Mouse (Mus musculus) liver, embryonic 11.5 days (tissue): ENCODE measurements around the gene Gstp1. TPM values are rescaled to one million over a fixed set of nuclear protein-coding genes. Genes with fewer than 3 reads are reported as not detected.

Source experiments
- ATAC-seq: fragments of 200-750 bp; cut with Nextera tagmentation; replicated peaks from 2 replicates; pipeline ENCODE4 v1.8.0; 2017; ENCODE audit warnings: moderate number of reproducible peaks, mild to moderate bottlenecking, moderate TSS enrichment, moderate library complexity; ENCODE audit not compliant: low FRiP score
- DNase-seq: peaks from one replicate; pipeline ENCODE4 v3.0.0-alpha.2; 2017; ENCODE audit warnings: low spot score
- H3K27ac ChIP-seq: fragments of 300-500 bp; sonication (generic); 2 replicates; pipeline ENCODE4 v1.5.1; 2014; ENCODE audit warnings: mild to moderate bottlenecking, low read depth, low read length, control low read depth
- H3K27me3 ChIP-seq: fragments of 300-500 bp; sonication (generic); replicated peaks from 2 replicates; pipeline ENCODE4 v1.6.1; 2014; ENCODE audit warnings: low read length, mixed read lengths; ENCODE audit not compliant: control insufficient read depth, insufficient read depth
- H3K36me3 ChIP-seq: fragments of 300-500 bp; sonication (generic); 2 replicates; pipeline ENCODE4 v1.6.1; 2014; ENCODE audit warnings: mild to moderate bottlenecking, low read length, moderate library complexity, mixed read lengths; ENCODE audit not compliant: control insufficient read depth, insufficient read depth
- H3K4me1 ChIP-seq: fragments of 300-500 bp; sonication (generic); replicated peaks from 2 replicates; pipeline ENCODE4 v1.6.1; 2014; ENCODE audit warnings: low read length, mixed read lengths; ENCODE audit not compliant: control insufficient read depth, insufficient read depth
- H3K4me2 ChIP-seq: fragments of 300-500 bp; sonication (generic); 2 replicates; pipeline ENCODE4 v1.6.1; 2014; ENCODE audit warnings: mild to moderate bottlenecking, control low read depth, moderate library complexity
- H3K4me3 ChIP-seq: fragments of 300-500 bp; sonication (generic); 2 replicates; pipeline ENCODE4 v1.5.1; 2014; ENCODE audit warnings: low read depth, low read length, control low read depth
- H3K9ac ChIP-seq: fragments of 300-500 bp; sonication (generic); 2 replicates; pipeline ENCODE4 v1.6.1; 2014; ENCODE audit warnings: low read depth, low read length, control low read depth
- H3K9me3 ChIP-seq: fragments of 300-500 bp; sonication (generic); 2 replicates; pipeline ENCODE4 v1.6.1; 2016; ENCODE audit warnings: low read length, inconsistent platforms, mixed read lengths; ENCODE audit not compliant: control insufficient read depth
- WGBS: fragments of 180-500 bp; shearing (Covaris S2); extraction: QIAGEN DNeasy Blood & Tissue Kit; methylation state at CpG from one replicate; pipeline ENCODE4 v1.1.7; 2014; 5-methylcytosine and 5-hydroxymethylcytosine counted together
- polyA plus RNA-seq: library from polyadenylated mRNA; unstranded; fragments of >200 nt; fragmentation: Nextera tagmentation; extraction: Ambion mirVana; gene quantifications from 2 replicates; pipeline ENCODE4 v1.2.1, GENCODE M21; 2014

Gene Gstp1
- polyA plus RNA-seq, 1 experiment from 2014 or later, result 765 TPM

GRCm38 (mm10) chr19:4058581-4058980, 20.8 kb upstream of the Gstp1 start:
- 85% methylated on average over 5 of the region's 5 CpGs for WGBS
- no peak for ATAC-seq
- Histone ChIP-seq H3K4me2 (peak overlapping the region; percentile 65), H3K27ac (peak overlapping the region; percentile 79), H3K36me3 (no peaks in the 10 kb centered on the region), H3K4me1 (peaks cover 29% of the 10 kb centered on the region), H3K27me3 (no peaks in the 10 kb centered on the region), H3K9ac (peak overlapping the region; percentile 64), H3K9me3 (no peaks in the 10 kb centered on the region), H3K4me3 (peak overlapping the region; percentile 33)
- no peak for DNase-seq

GRCm38 (mm10) chr19:4057962-4058361, 20.2 kb upstream of the Gstp1 start:
- no peak overlapping the region for H3K27ac ChIP-seq
- H3K9ac ChIP-seq, result no peak overlapping the region
- H3K4me3 ChIP-seq, result no peak overlapping the region
- no peaks in the 10 kb centered on the region for H3K36me3 ChIP-seq
- no peaks in the 10 kb centered on the region for H3K27me3 ChIP-seq
- H3K4me2 ChIP-seq, result no peak overlapping the region
- DNase-seq (no peak), ATAC-seq (no peak)
- WGBS, result 91% methylated on average over 7 of the region's 7 CpGs
- H3K9me3 ChIP-seq, result no peaks in the 10 kb centered on the region
- H3K4me1 ChIP-seq, result peaks cover 29% of the 10 kb centered on the region

GRCm38 (mm10) chr19:4057389-4057788, 19.6 kb upstream of the Gstp1 start:
- no peak overlapping the region for H3K9ac ChIP-seq
- no peaks in the 10 kb centered on the region for H3K9me3 ChIP-seq
- H3K4me3 ChIP-seq, result no peak overlapping the region
- no peaks in the 10 kb centered on the region for H3K36me3 ChIP-seq
- H3K4me2 ChIP-seq, result no peak overlapping the region
- ATAC-seq (no peak), DNase-seq (no peak)
- H3K27ac ChIP-seq, result no peak overlapping the region
- peaks cover 29% of the 10 kb centered on the region for H3K4me1 ChIP-seq
- H3K27me3 ChIP-seq, result no peaks in the 10 kb centered on the region
- WGBS, result 84% methylated on average over 13 of the region's 13 CpGs

DNA sequence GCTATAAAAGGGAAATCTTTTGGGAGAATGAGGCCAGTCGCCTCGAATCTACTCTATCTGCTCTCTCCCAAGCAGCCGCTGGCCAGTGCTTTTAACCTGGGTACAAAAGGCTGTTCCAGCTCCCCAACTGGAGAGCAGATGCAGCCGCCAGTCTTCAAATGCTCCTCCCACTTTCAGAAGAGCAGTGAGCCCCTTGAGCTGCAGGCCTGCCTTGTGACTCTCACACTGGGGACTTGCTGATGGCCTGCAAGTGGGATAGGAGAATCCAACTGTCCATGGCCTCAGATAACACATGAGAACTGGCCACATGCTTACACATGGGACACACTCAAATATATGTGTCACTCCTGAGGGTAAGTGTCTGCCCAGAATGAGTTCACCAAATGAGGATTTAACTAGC, 18.9 kb upstream of the Gstp1 start:
- H3K27ac ChIP-seq, result no peak overlapping the region
- WGBS, result 63% methylated on average over 4 of the region's 4 CpGs
- H3K4me1 ChIP-seq, result peaks cover 29% of the 10 kb centered on the region

DNA sequence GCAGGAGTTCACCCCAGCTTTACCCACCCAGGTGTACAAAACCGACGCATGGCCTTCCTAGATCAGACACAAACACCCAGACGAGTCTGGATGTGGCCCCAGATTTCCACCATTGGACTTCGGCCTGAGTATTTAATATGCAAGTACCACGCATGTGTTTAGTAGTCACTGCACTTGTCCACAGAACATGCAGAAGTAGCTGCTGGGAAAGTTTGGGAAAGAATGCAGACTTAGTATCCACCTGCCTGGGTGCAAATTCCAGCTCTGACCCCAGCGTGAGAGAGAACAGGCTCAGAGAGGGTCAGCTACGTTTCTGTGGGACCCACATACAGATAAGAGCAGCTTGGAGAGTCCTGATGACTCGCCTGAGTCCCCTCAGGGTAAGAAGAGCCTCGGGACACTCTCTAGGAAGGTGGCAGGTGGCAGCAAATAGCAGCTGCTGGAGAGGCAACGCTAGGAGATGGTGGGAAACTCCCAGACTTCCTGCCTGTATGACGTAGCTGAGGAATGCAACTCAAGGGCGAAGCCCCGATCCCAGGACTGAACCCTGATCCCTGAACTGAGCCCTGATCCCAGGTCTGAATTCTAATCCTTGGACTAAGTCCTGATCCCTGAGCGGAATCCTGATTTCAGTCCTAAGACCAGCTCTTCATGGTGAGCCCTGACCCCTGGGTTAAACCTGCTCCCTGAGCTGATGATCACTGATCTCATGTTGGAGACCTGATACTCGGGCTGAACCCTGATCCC, 18.3 kb upstream of the Gstp1 start:
- no peak overlapping the region for H3K4me3 ChIP-seq
- no peak overlapping the region for H3K9ac ChIP-seq
- 50% methylated on average over 15 of the region's 15 CpGs for WGBS
- peaks cover under 1% of the 10 kb centered on the region for H3K9me3 ChIP-seq
- H3K27ac ChIP-seq, result no peak overlapping the region
- DNase-seq (no peak), ATAC-seq (no peak)
- H3K27me3 ChIP-seq, result no peaks in the 10 kb centered on the region
- H3K36me3 ChIP-seq, result no peaks in the 10 kb centered on the region
- H3K4me2 ChIP-seq, result no peak overlapping the region
- H3K4me1 ChIP-seq, result peaks cover 29% of the 10 kb centered on the region

More for the DNA sequence above, 18.9 kb upstream of the Gstp1 start:
- Histone ChIP-seq H3K9ac (no peak overlapping the region), H3K4me3 (no peak overlapping the region), H3K9me3 (no peaks in the 10 kb centered on the region), H3K36me3 (no peaks in the 10 kb centered on the region), H3K4me2 (no peak overlapping the region), H3K27me3 (no peaks in the 10 kb centered on the region)
- DNase-seq (no peak), ATAC-seq (no peak)

- Histone ChIP-seq H3K9me3 (peaks cover 3% of the 10 kb centered on the region), H3K4me1 (peaks cover 29% of the 10 kb centered on the region), H3K27me3 (no peaks in the 10 kb centered on the region), H3K27ac (peak overlapping the region; percentile 34; the same call in 1 of the 2 replicates), H3K4me3 (no peak overlapping the region), H3K36me3 (no peaks in the 10 kb centered on the region), H3K9ac (no peak overlapping the region), H3K4me2 (no peak overlapping the region)
- no peak for DNase-seq
- WGBS, result 77% methylated on average over 8 of the region's 8 CpGs
- ATAC-seq, result no peak
Measured at GRCm38 (mm10) chr19:4055216-4055946, 17.6 kb upstream of the Gstp1 start.

DNA sequence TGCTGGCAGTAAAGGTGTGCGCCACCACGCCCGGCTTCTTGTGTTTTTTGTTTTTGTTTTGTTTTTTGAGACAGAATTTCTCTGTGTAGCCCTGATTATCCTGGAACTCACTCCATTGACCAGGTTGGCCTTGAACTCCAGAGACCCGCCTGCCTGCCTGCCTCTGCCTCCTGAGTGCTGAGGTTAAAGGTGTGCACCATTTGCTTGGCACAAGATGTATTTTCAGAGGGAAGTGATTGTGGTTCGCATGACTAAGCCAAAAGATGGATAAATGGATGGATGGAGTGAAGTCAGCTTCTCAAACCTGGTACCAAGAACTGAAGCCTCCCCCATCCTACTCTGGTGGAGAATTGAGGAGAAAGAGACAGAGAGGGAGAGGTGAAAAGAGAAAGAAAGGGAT, 16.8 kb upstream of the Gstp1 start:
- Histone ChIP-seq H3K9me3 (peaks cover 3% of the 10 kb centered on the region), H3K27me3 (no peaks in the 10 kb centered on the region), H3K4me3 (no peak overlapping the region), H3K4me2 (no peak overlapping the region), H3K36me3 (no peaks in the 10 kb centered on the region), H3K4me1 (peaks cover 26% of the 10 kb centered on the region), H3K9ac (no peak overlapping the region), H3K27ac (no peak overlapping the region)
- DNase-seq (no peak), ATAC-seq (no peak)
- 82% methylated on average over 5 of the region's 5 CpGs for WGBS

GRCm38 (mm10) chr19:4052516-4053030, 14.8 kb upstream of the Gstp1 start:
- ATAC-seq (no peak), DNase-seq (no peak)
- H3K9me3 ChIP-seq, result peaks cover 3% of the 10 kb centered on the region
- H3K27me3 ChIP-seq, result no peaks in the 10 kb centered on the region
- peaks cover 12% of the 10 kb centered on the region for H3K4me1 ChIP-seq
- WGBS, result 67% methylated on average over 5 of the region's 5 CpGs
- no peak overlapping the region for H3K4me3 ChIP-seq
- peak overlapping the region; percentile 39; the same call in 1 of the 2 replicates for H3K27ac ChIP-seq
- H3K9ac ChIP-seq, result no peak overlapping the region
- H3K4me2 ChIP-seq, result no peak overlapping the region
- H3K36me3 ChIP-seq, result no peaks in the 10 kb centered on the region
